Mouse (Mus musculus) lung, embryonic 16.5 days (tissue): ENCODE results near the gene Serpina3k. TPM values are rescaled to one million over a fixed set of nuclear protein-coding genes. Genes with fewer than 3 reads are reported as not detected.
"Not testable (repeated sequence)": the region's sequence is repeated elsewhere in the genome, so short reads cannot be mapped to it uniquely, and the experiment has no call there.

Experiments used
- ATAC-seq: fragments of 200-750 bp; cut with Nextera tagmentation; 2 replicates; pipeline ENCODE4 v1.8.0; 2017; ENCODE audit warnings: low read depth, mild to moderate bottlenecking, moderate library complexity
- H3K27ac ChIP-seq: fragments of 300-500 bp; sonication (generic); 2 replicates; pipeline ENCODE4 v1.5.1; 2014; ENCODE audit warnings: mild to moderate bottlenecking, control low read depth, low read length
- H3K27me3 ChIP-seq: fragments of 300-500 bp; sonication (generic); 2 replicates; pipeline ENCODE4 v1.6.1; 2014; ENCODE audit warnings: low read depth, low read length, mixed read lengths; ENCODE audit not compliant: control insufficient read depth, insufficient read depth
- H3K36me3 ChIP-seq: fragments of 300-500 bp; sonication (generic); 2 replicates; pipeline ENCODE4 v1.6.1; 2014; ENCODE audit warnings: low read length; ENCODE audit not compliant: control insufficient read depth, insufficient read depth
- H3K4me1 ChIP-seq: fragments of 300-500 bp; sonication (generic); replicated peaks from 2 replicates; pipeline ENCODE4 v1.6.1; 2014; ENCODE audit warnings: low read length, mixed read lengths; ENCODE audit not compliant: control insufficient read depth, insufficient read depth
- H3K4me2 ChIP-seq: fragments of 300-500 bp; sonication (generic); 2 replicates; pipeline ENCODE4 v1.6.1; 2014; ENCODE audit warnings: low read depth, low read length, control low read depth
- H3K4me3 ChIP-seq: fragments of 300-500 bp; sonication (generic); 2 replicates; pipeline ENCODE4 v1.5.1; 2014; ENCODE audit warnings: mild to moderate bottlenecking, low read length, control low read depth
- H3K9ac ChIP-seq: fragments of 300-500 bp; sonication (generic); 2 replicates; pipeline ENCODE4 v1.6.1; 2014; ENCODE audit warnings: low read length, control low read depth
- H3K9me3 ChIP-seq: fragments of 300-500 bp; sonication (generic); 2 replicates; pipeline ENCODE4 v1.6.1; 2016; ENCODE audit warnings: low read length; ENCODE audit not compliant: control insufficient read depth
- WGBS: fragments of 180-500 bp; shearing (Covaris S2); extraction: QIAGEN DNeasy Blood & Tissue Kit; methylation state at CpG from one replicate; pipeline ENCODE4 v1.1.7; 2014; 5-methylcytosine and 5-hydroxymethylcytosine counted together
- polyA plus RNA-seq: library from polyadenylated mRNA; unstranded; fragments of >200 nt; fragmentation: Nextera tagmentation; extraction: Ambion mirVana; gene quantifications from 2 replicates; pipeline ENCODE4 v1.2.1, GENCODE M21; 2015

The Serpina3k gene
- polyA plus RNA-seq: not detected in 2 replicates

- H3K4me3 ChIP-seq, H3K9ac ChIP-seq, ATAC-seq, H3K4me2 ChIP-seq, H3K36me3 ChIP-seq, H3K4me1 ChIP-seq, H3K27me3 ChIP-seq, H3K27ac ChIP-seq, H3K9me3 ChIP-seq: not testable (repeated sequence)
- WGBS: 74% methylated on average over 3 of the region's 3 CpGs
Observed at GRCm38 (mm10) chr12:104338226-104338625, at the start of gene Serpina3k, which contains the start of gene Serpina3m. Gene Serpina3k, plus strand, starts transcription at chr12:104338486. Gene Serpina3m, plus strand, starts transcription at chr12:104338486.

- Histone ChIP-seq H3K27ac (no peak overlapping the region), H3K9me3 (no peaks in the 10 kb centered on the region), H3K4me3 (no peak overlapping the region), H3K9ac (no peak overlapping the region), H3K36me3 (no peaks in the 10 kb centered on the region), H3K27me3 (no peaks in the 10 kb centered on the region), H3K4me2 (no peak overlapping the region), H3K4me1 (no peaks in the 10 kb centered on the region)
- 22% methylated on average over 4 of the region's 4 CpGs for WGBS
- no peak for ATAC-seq
Observed at GRCm38 (mm10) chr12:104289872-104290271, 48.4 kb upstream of the Serpina3k start.

GRCm38 (mm10) chr12:104293963-104294362 is 44.3 kb upstream of the Serpina3k start:
- Histone ChIP-seq H3K9ac (no peak overlapping the region), H3K4me1 (no peaks in the 10 kb centered on the region), H3K27ac (no peak overlapping the region), H3K9me3 (no peaks in the 10 kb centered on the region), H3K4me2 (no peak overlapping the region), H3K36me3 (no peaks in the 10 kb centered on the region), H3K4me3 (no peak overlapping the region), H3K27me3 (no peaks in the 10 kb centered on the region)
- ATAC-seq: no peak
- 90% methylated on average over 2 of the region's 2 CpGs for WGBS

- H3K27ac ChIP-seq: no peak overlapping the region
- WGBS: 87% methylated on average over 2 of the region's 2 CpGs
- no peaks in the 10 kb centered on the region for H3K27me3 ChIP-seq
- H3K4me2 ChIP-seq: no peak overlapping the region
- H3K9me3 ChIP-seq: no peaks in the 10 kb centered on the region
- H3K9ac ChIP-seq: no peak overlapping the region
- no peaks in the 10 kb centered on the region for H3K36me3 ChIP-seq
- no peak for ATAC-seq
- H3K4me1 ChIP-seq: no peaks in the 10 kb centered on the region
- no peak overlapping the region for H3K4me3 ChIP-seq
Observed at GRCm38 (mm10) chr12:104298049-104298448, 40.2 kb upstream of the Serpina3k start.

GRCm38 (mm10) chr12:104305991-104306390 is 32.3 kb upstream of the Serpina3k start:
- no peaks in the 10 kb centered on the region for H3K4me1 ChIP-seq
- no peak overlapping the region for H3K27ac ChIP-seq

GRCm38 (mm10) chr12:104314253-104314652 is 24.0 kb upstream of the Serpina3k start, which contains the start of gene Serpina3j:
Gene Serpina3j, plus strand, starts transcription at chr12:104314553.
- no peak within 1 kb of the TSS for H3K4me3 ChIP-seq
- no peak within 1 kb of the TSS for H3K27ac ChIP-seq
- no peak for ATAC-seq
- WGBS: 71% methylated on average over 1 of the region's 1 CpGs
- no peaks in the 10 kb centered on the region for H3K4me1 ChIP-seq
- no peaks in the 10 kb centered on the region for H3K27me3 ChIP-seq
- no peaks in the 10 kb centered on the region for H3K36me3 ChIP-seq
- H3K9ac ChIP-seq: no peak within 1 kb of the TSS
- H3K4me2 ChIP-seq: no peak within 1 kb of the TSS
- H3K9me3 ChIP-seq: peaks cover 3% of the 10 kb centered on the region; the same call in 1 of the 2 replicates

More at GRCm38 (mm10) chr12:104305991-104306390, 32.3 kb upstream of the Serpina3k start:
- Histone ChIP-seq H3K36me3 (no peaks in the 10 kb centered on the region), H3K9ac (no peak overlapping the region), H3K27me3 (no peaks in the 10 kb centered on the region), H3K9me3 (no peaks in the 10 kb centered on the region; the same call in 1 of the 2 replicates), H3K4me3 (no peak overlapping the region), H3K4me2 (no peak overlapping the region)
- no peak for ATAC-seq
- 68% methylated on average over 4 of the region's 4 CpGs for WGBS

- Histone ChIP-seq H3K27ac (no peak overlapping the region), H3K36me3 (no peaks in the 10 kb centered on the region), H3K9me3 (0 out of 2 replicates have a peak, but pooled peaks cover 3% of the 10 kb centered on the region), H3K27me3 (no peaks in the 10 kb centered on the region), H3K9ac (no peak overlapping the region), H3K4me2 (no peak overlapping the region), H3K4me1 (no peaks in the 10 kb centered on the region), H3K4me3 (no peak overlapping the region)
- 0% methylated on average over 1 of the region's 1 CpGs for WGBS
- ATAC-seq: peak; percentile 91
Observed at GRCm38 (mm10) chr12:104322454-104322853, 15.8 kb upstream of the Serpina3k start.

GRCm38 (mm10) chr12:104331701-104332100 is 6.6 kb upstream of the Serpina3k start:
- ATAC-seq: no peak
- 59% methylated on average over 1 of the region's 1 CpGs for WGBS
- Histone ChIP-seq H3K27me3 (no peaks in the 10 kb centered on the region), H3K36me3 (no peaks in the 10 kb centered on the region), H3K4me3 (no peak overlapping the region), H3K9ac (no peak overlapping the region), H3K4me2 (no peak overlapping the region), H3K4me1 (no peaks in the 10 kb centered on the region), H3K27ac (no peak overlapping the region), H3K9me3 (no peaks in the 10 kb centered on the region)

- H3K9me3 ChIP-seq, H3K27ac ChIP-seq, ATAC-seq, H3K27me3 ChIP-seq, H3K9ac ChIP-seq, H3K4me2 ChIP-seq, H3K4me3 ChIP-seq, H3K36me3 ChIP-seq, H3K4me1 ChIP-seq: not testable (repeated sequence)
Observed at GRCm38 (mm10) chr12:104336873-104337272, 1.4 kb upstream of the Serpina3k start.

GRCm38 (mm10) chr12:104338705-104339104 is 419 bp downstream of the Serpina3k start:
- no peak overlapping the region for H3K4me2 ChIP-seq
- 92% methylated on average over 3 of the region's 3 CpGs for WGBS
- no peaks in the 10 kb centered on the region for H3K27me3 ChIP-seq
- no peak for ATAC-seq
- H3K4me1 ChIP-seq: no peaks in the 10 kb centered on the region
- H3K4me3 ChIP-seq: no peak overlapping the region
- H3K27ac ChIP-seq: no peak overlapping the region
- no peak overlapping the region for H3K9ac ChIP-seq
- H3K9me3 ChIP-seq: no peaks in the 10 kb centered on the region
- no peaks in the 10 kb centered on the region for H3K36me3 ChIP-seq
